Mouse (Mus musculus) lung, postnatal 0 days (tissue): ENCODE measurements around the gene 2610318N02Rik. TPM values are rescaled to one million over a fixed set of nuclear protein-coding genes. Genes with fewer than 3 reads are reported as not detected.
"Not testable (repeated sequence)": the region's sequence is repeated elsewhere in the genome, so short reads cannot be mapped to it uniquely, and the experiment has no call there.

Experiments
- ATAC-seq: fragments of 200-750 bp; cut with Nextera tagmentation; 2 replicates; pipeline ENCODE4 v1.8.0; 2017; ENCODE audit warnings: moderate library complexity
- DNase-seq: peaks from one replicate; pipeline ENCODE4 v3.0.0-alpha.2; 2016; ENCODE audit warnings: low spot score
- H3K27ac ChIP-seq: fragments of 300-500 bp; sonication (generic); 2 replicates; pipeline ENCODE4 v1.5.1; 2014; ENCODE audit warnings: antibody characterized with exemption, mild to moderate bottlenecking, low read length, mixed read lengths
- H3K27me3 ChIP-seq: fragments of 300-500 bp; sonication (generic); replicated peaks from 2 replicates; pipeline ENCODE4 v1.6.1; 2014; ENCODE audit warnings: low read length, mixed read lengths; ENCODE audit not compliant: insufficient read depth
- H3K36me3 ChIP-seq: fragments of 300-500 bp; sonication (generic); 2 replicates; pipeline ENCODE4 v1.6.1; 2014; ENCODE audit warnings: low read length, mixed read lengths; ENCODE audit not compliant: insufficient read depth
- H3K4me1 ChIP-seq: fragments of 300-500 bp; sonication (generic); 2 replicates; pipeline ENCODE4 v1.6.1; 2014; ENCODE audit warnings: antibody characterized with exemption, low read depth, low read length, mixed read lengths; ENCODE audit not compliant: insufficient read depth
- H3K4me2 ChIP-seq: fragments of 300-500 bp; sonication (generic); replicated peaks from 2 replicates; pipeline ENCODE4 v1.6.1; 2014; ENCODE audit warnings: low read depth, mild to moderate bottlenecking, low read length, moderate library complexity, mixed read lengths
- H3K4me3 ChIP-seq: fragments of 300-500 bp; sonication (generic); 2 replicates; pipeline ENCODE4 v1.5.1; 2014; ENCODE audit warnings: low read depth, low read length
- H3K9ac ChIP-seq: fragments of 300-500 bp; sonication (generic); replicated peaks from 2 replicates; pipeline ENCODE4 v1.6.1; 2014; ENCODE audit warnings: low read depth, mild to moderate bottlenecking
- H3K9me3 ChIP-seq: fragments of 300-500 bp; sonication (generic); 2 replicates; pipeline ENCODE4 v1.6.1; 2016; ENCODE audit warnings: low read length, mixed read lengths
- CTCF ChIP-seq: IDR thresholded peaks from 2 replicates; pipeline ENCODE4 v1.5.1; 2016; ENCODE audit warnings: antibody characterized with exemption, mild to moderate bottlenecking
- EP300 ChIP-seq: IDR thresholded peaks from 2 replicates; pipeline ENCODE4 v1.6.1; 2016; ENCODE audit warnings: antibody characterized with exemption, mild to moderate bottlenecking, control low read depth
- WGBS: fragments of 180-500 bp; shearing (Covaris S2); extraction: QIAGEN DNeasy Blood & Tissue Kit; methylation state at CpG from one replicate; pipeline ENCODE4 v1.1.7; 2014; 5-methylcytosine and 5-hydroxymethylcytosine counted together
- polyA plus RNA-seq: library from polyadenylated mRNA; unstranded; fragments of >200 nt; fragmentation: Nextera tagmentation; extraction: Ambion mirVana; gene quantifications from 2 replicates; pipeline ENCODE4 v1.2.1, GENCODE M21; 2015

The 2610318N02Rik gene
- 0.90 and 1.3 TPM in 2 replicates for polyA plus RNA-seq

DNA sequence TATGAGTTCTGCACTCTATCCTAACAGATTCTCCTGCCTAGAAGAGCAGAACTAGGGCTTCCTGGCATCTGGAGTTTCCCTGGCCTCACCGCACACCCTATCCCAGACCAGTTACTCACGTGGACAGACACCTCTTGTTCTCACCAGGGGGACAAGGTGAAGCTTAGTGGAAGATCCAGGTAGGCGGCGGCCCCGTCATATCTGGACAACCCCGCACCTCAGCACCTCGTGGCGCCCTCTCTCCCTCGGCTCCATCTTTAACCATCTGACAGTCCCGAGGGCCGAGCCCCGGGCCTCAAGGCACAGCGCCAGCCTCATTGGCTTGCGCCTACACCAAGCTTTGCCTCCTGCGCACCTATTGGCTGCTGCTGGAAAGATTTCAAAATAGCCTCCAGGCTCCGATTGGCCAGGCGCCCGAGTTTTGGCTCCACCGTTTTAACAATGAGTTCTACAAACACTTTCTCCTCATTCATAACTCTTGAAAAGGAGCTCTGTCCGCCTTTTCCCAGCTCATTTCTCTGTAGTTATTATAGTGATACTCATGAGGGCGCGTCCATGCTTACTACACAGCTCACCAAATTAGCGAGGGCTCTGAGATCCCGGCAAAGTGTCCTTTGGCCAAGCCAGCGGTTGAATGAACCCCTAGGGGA is at the start of gene 2610318N02Rik:
Gene 2610318N02Rik (minus strand): TSS at position 297 of the 650 bp plus-strand sequence.
- WGBS = 2% methylated on average over 25 of the region's 25 CpGs
- H3K4me2 ChIP-seq = peak within 1 kb of the TSS; percentile 55
- H3K9me3 ChIP-seq = no peaks in the 10 kb centered on the region
- TF ChIP-seq EP300 (no peak), CTCF (0 out of 2 replicates have a peak, but pooled peaks have one; percentile 3)
- ATAC-seq (peak; percentile 94), DNase-seq (peak; percentile 89)
- peak within 1 kb of the TSS; percentile 8 for H3K4me3 ChIP-seq
- no peak within 1 kb of the TSS for H3K9ac ChIP-seq
- H3K27ac ChIP-seq = no peak within 1 kb of the TSS
- H3K27me3 ChIP-seq = no peaks in the 10 kb centered on the region
- peaks cover 10% of the 10 kb centered on the region for H3K4me1 ChIP-seq
- no peaks in the 10 kb centered on the region for H3K36me3 ChIP-seq

DNA sequence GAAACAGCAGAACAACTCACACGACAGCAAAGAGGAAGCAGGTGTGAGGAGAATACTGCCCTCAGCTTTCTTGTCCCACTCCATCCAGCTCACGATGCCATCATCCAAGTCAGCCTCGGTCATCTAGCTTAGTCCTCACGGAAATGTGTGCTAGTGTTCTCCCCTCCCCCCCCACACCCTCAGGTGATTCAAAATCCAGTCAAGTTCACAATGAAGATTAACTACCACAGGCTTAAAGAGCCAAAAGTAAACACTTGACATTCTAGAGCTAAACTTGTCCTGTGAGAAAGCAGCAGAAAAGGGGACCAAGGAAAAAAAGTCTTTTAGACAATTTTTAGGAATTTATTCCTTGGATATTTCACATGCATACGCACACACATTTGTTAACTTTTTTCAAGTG is 43.1 kb upstream of the 2610318N02Rik start:
- DNase-seq (peak; percentile 80), ATAC-seq (peak; percentile 88)
- H3K9ac ChIP-seq = no peak overlapping the region
- H3K9me3 ChIP-seq = no peaks in the 10 kb centered on the region
- no peak overlapping the region for H3K4me3 ChIP-seq
- 49% methylated on average over 5 of the region's 5 CpGs for WGBS
- no peak overlapping the region for H3K27ac ChIP-seq
- H3K4me1 ChIP-seq = no peaks in the 10 kb centered on the region
- H3K27me3 ChIP-seq = no peaks in the 10 kb centered on the region
- TF ChIP-seq CTCF (no peak), EP300 (peak; percentile 61)
- peaks cover 24% of the 10 kb centered on the region for H3K36me3 ChIP-seq
- H3K4me2 ChIP-seq = no peak overlapping the region

DNA sequence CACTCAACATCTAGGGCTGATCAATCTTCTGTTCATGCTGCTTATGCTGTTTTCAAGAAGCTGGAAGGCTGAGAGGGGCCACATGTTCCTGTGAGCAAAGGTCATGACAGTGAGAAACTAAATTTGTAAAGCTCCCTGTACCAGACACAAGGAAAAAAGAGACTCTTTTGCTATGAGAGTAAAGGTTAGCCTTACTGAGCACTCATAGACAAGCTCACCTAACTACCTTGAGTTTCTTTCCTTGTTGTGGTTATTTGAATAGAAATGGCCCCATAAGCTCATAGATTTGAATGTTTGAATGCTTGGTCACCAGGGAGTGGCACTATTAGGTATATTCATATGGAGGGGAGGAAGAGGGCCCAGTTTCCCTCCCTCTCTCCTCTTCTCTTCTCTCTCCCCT is 42.2 kb upstream of the 2610318N02Rik start:
- DNase-seq (no peak), ATAC-seq (no peak)
- Histone ChIP-seq H3K9me3 (no peaks in the 10 kb centered on the region), H3K27ac (no peak overlapping the region), H3K27me3 (no peaks in the 10 kb centered on the region), H3K36me3 (peaks cover 15% of the 10 kb centered on the region), H3K4me2 (no peak overlapping the region), H3K9ac (no peak overlapping the region), H3K4me3 (no peak overlapping the region), H3K4me1 (no peaks in the 10 kb centered on the region)
- no peak for TF ChIP-seq CTCF
- no peak for TF ChIP-seq EP300

DNA sequence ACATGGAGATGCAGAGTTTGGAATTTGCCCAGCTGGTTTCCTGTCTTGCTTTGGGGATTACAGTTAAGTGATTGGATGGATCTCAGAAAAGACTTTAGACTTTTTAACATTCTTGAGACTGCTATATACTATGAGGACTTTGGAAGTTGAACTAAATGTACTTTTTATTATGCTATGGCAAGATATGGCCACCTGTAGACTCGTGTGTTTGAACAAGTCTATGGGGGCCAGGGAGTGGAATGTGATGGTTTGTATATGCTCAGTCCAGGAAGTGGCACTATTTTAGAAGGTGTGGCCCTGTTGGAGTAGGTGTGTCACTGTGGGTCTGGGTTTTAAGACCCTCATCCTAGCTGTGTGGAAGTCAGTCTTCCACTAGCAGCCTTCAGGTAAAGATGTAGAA is 40.5 kb upstream of the 2610318N02Rik start:
- H3K4me3 ChIP-seq, DNase-seq, H3K27me3 ChIP-seq, H3K4me1 ChIP-seq, ATAC-seq, H3K4me2 ChIP-seq, H3K27ac ChIP-seq, H3K9ac ChIP-seq, H3K9me3 ChIP-seq: not testable (repeated sequence)
- H3K36me3 ChIP-seq = peaks cover 13% of the 10 kb centered on the region; the same call in 1 of the 2 replicates
- 67% methylated on average over 1 of the region's 1 CpGs for WGBS

DNA sequence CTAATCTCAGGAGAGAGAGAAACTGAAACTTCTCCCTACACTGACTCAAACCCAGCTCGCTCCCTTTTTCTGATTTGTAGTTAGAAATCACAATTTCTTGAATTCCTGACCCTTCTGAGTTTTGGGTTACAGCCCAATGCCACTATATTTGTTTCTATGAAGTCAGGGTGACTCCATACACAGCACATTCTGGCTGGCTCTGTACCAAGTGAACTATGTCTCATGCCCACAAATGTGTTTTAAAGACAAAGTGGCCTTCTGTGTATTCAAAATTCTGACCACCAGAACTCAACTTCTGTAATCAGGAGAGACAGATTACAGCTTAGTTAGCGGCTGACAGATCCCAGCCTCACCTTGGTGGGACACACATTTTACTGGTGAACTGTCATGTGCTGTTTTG is 29.4 kb upstream of the 2610318N02Rik start:
- no peaks in the 10 kb centered on the region for H3K4me1 ChIP-seq
- DNase-seq (no peak), ATAC-seq (no peak)
- H3K9me3 ChIP-seq = no peaks in the 10 kb centered on the region
- H3K9ac ChIP-seq = no peak overlapping the region
- H3K27ac ChIP-seq = no peak overlapping the region
- WGBS = 98% methylated on average over 2 of the region's 2 CpGs
- no peak for TF ChIP-seq EP300
- TF ChIP-seq CTCF = no peak
- H3K4me3 ChIP-seq = no peak overlapping the region
- no peaks in the 10 kb centered on the region for H3K27me3 ChIP-seq
- peaks cover 18% of the 10 kb centered on the region for H3K36me3 ChIP-seq
- no peak overlapping the region for H3K4me2 ChIP-seq

DNA sequence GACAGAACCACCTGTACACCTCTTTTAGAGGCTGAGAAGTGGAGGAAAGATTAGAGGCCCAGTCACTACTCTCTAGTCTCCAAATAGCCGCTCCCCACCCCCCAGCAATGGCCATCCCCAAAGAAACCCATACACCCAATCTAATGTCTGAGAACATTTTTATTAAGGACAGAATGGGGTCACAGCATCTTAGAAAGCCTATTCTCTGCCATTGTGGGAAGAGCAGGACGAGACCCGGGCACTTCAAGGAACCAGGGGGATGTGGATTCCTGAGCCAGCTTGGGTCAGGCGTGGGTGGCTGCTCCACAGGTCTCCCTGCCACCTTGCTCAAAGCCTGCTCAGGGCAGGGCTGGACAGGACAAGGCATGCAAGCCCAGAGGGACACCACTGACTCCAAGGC is 26.9 kb upstream of the 2610318N02Rik start:
- 93% methylated on average over 4 of the region's 4 CpGs for WGBS
- ATAC-seq (no peak), DNase-seq (no peak)
- Histone ChIP-seq H3K27ac (no peak overlapping the region), H3K9me3 (no peaks in the 10 kb centered on the region), H3K4me1 (peaks cover 13% of the 10 kb centered on the region; the same call in 1 of the 2 replicates), H3K4me2 (no peak overlapping the region), H3K9ac (no peak overlapping the region), H3K36me3 (peaks cover 18% of the 10 kb centered on the region), H3K27me3 (no peaks in the 10 kb centered on the region), H3K4me3 (no peak overlapping the region)
- no peak for TF ChIP-seq CTCF
- no peak for TF ChIP-seq EP300
